Mouse (Mus musculus): Measurements from ENCODE around the gene Scgb1b20. TPM values are rescaled to one million over a fixed set of nuclear protein-coding genes. Genes with fewer than 3 reads are reported as not detected.
"Not testable (repeated sequence)": the region's sequence is repeated elsewhere in the genome, so short reads cannot be mapped to it uniquely, and the experiment has no call there.

The Scgb1b20 gene
- not detected in 2 replicates for polyA plus RNA-seq (2015; fragmentation: Nextera tagmentation; extraction: Ambion mirVana)

GRCm38 (mm10) chr7:33372934-33373333, at the start of gene Scgb1b20:
Gene Scgb1b20 (plus strand): TSS chr7:33373234.
- H3K4me1 ChIP-seq (ENCODE audit: control insufficient read depth, insufficient read depth, low read length); ATAC-seq (ENCODE audit: insufficient read depth, low FRiP score); H3K36me3 ChIP-seq (ENCODE audit: control insufficient read depth, insufficient read depth, low read length); H3K4me2 ChIP-seq (ENCODE audit: low read depth, low read length); H3K9me3 ChIP-seq (replicated peaks; ENCODE audit: control insufficient read depth, low read length); H3K27me3 ChIP-seq (ENCODE audit: control insufficient read depth, insufficient read depth, low read length); H3K9ac ChIP-seq (ENCODE audit: low read length); H3K27ac ChIP-seq (ENCODE audit: low read length); H3K4me3 ChIP-seq (replicated peaks; ENCODE audit: low read length): not testable (repeated sequence)
- 81% methylated on average over 4 of the region's 4 CpGs for WGBS

GRCm38 (mm10) chr7:33366222-33366621, 6.8 kb upstream of the Scgb1b20 start, which contains the start of gene Scgb2b20:
Gene Scgb2b20 (minus strand): TSS chr7:33366322.
- not testable (repeated sequence) for H3K4me1 ChIP-seq (ENCODE audit: control insufficient read depth, insufficient read depth, low read length); H3K4me2 ChIP-seq (ENCODE audit: low read depth, low read length); H3K9ac ChIP-seq (ENCODE audit: low read length); H3K9me3 ChIP-seq (replicated peaks; ENCODE audit: control insufficient read depth, low read length); H3K4me3 ChIP-seq (replicated peaks; ENCODE audit: low read length); H3K36me3 ChIP-seq (ENCODE audit: control insufficient read depth, insufficient read depth, low read length); H3K27ac ChIP-seq (ENCODE audit: low read length); H3K27me3 ChIP-seq (ENCODE audit: control insufficient read depth, insufficient read depth, low read length); ATAC-seq (ENCODE audit: insufficient read depth, low FRiP score)
- 77% methylated on average over 2 of the region's 2 CpGs for WGBS

- H3K4me2 ChIP-seq (ENCODE audit: low read depth, low read length); H3K9ac ChIP-seq (ENCODE audit: low read length); H3K4me3 ChIP-seq (replicated peaks; ENCODE audit: low read length); H3K27ac ChIP-seq (ENCODE audit: low read length); H3K27me3 ChIP-seq (ENCODE audit: control insufficient read depth, insufficient read depth, low read length); H3K36me3 ChIP-seq (ENCODE audit: control insufficient read depth, insufficient read depth, low read length); ATAC-seq (ENCODE audit: insufficient read depth, low FRiP score); H3K9me3 ChIP-seq (replicated peaks; ENCODE audit: control insufficient read depth, low read length); H3K4me1 ChIP-seq (ENCODE audit: control insufficient read depth, insufficient read depth, low read length): not testable (repeated sequence)
Observed at GRCm38 (mm10) chr7:33399749-33400148, 26.7 kb downstream of the Scgb1b20 start.

GRCm38 (mm10) chr7:33401650-33402049, 28.6 kb downstream of the Scgb1b20 start:
- H3K9ac ChIP-seq (ENCODE audit: low read length) = no peak overlapping the region
- ATAC-seq (ENCODE audit: insufficient read depth, low FRiP score) = no peak
- H3K36me3 ChIP-seq (ENCODE audit: control insufficient read depth, insufficient read depth, low read length) = no peaks in the 10 kb centered on the region
- no peaks in the 10 kb centered on the region for H3K9me3 ChIP-seq (replicated peaks; ENCODE audit: control insufficient read depth, low read length)
- no peaks in the 10 kb centered on the region for H3K4me1 ChIP-seq (ENCODE audit: control insufficient read depth, insufficient read depth, low read length)
- WGBS = 80% methylated on average over 1 of the region's 1 CpGs
- no peak overlapping the region for H3K4me3 ChIP-seq (replicated peaks; ENCODE audit: low read length)
- H3K27ac ChIP-seq (ENCODE audit: low read length) = no peak overlapping the region
- H3K27me3 ChIP-seq (ENCODE audit: control insufficient read depth, insufficient read depth, low read length) = no peaks in the 10 kb centered on the region
- H3K4me2 ChIP-seq (ENCODE audit: low read depth, low read length) = no peak overlapping the region

GRCm38 (mm10) chr7:33409681-33410080, 36.6 kb downstream of the Scgb1b20 start:
- H3K9me3 ChIP-seq (replicated peaks; ENCODE audit: control insufficient read depth, low read length); H3K27ac ChIP-seq (ENCODE audit: low read length); H3K4me3 ChIP-seq (replicated peaks; ENCODE audit: low read length); H3K4me1 ChIP-seq (ENCODE audit: control insufficient read depth, insufficient read depth, low read length); H3K27me3 ChIP-seq (ENCODE audit: control insufficient read depth, insufficient read depth, low read length); H3K9ac ChIP-seq (ENCODE audit: low read length); ATAC-seq (ENCODE audit: insufficient read depth, low FRiP score); H3K36me3 ChIP-seq (ENCODE audit: control insufficient read depth, insufficient read depth, low read length); H3K4me2 ChIP-seq (ENCODE audit: low read depth, low read length): not testable (repeated sequence)
- 42% methylated on average over 1 of the region's 1 CpGs for WGBS

Other genes with a start within 250 kb of the Scgb1b20 start
- not detected in 2 replicates for gene Scgb2b18, start 199.4 kb upstream of the Scgb1b20 start, polyA plus RNA-seq (2015; fragmentation: Nextera tagmentation; extraction: Ambion mirVana)
- not detected in 2 replicates for gene Scgb1b18, start 187.7 kb upstream of the Scgb1b20 start, polyA plus RNA-seq (2015; fragmentation: Nextera tagmentation; extraction: Ambion mirVana)
- gene Scgb2b19, start 92.9 kb upstream of the Scgb1b20 start, polyA plus RNA-seq (2015; fragmentation: Nextera tagmentation; extraction: Ambion mirVana) = not detected in 2 replicates
- gene Scgb1b19, start 85.9 kb upstream of the Scgb1b20 start, polyA plus RNA-seq (2015; fragmentation: Nextera tagmentation; extraction: Ambion mirVana) = not detected in 2 replicates
- not detected in 2 replicates for gene Scgb2b20, start 6.9 kb upstream of the Scgb1b20 start, polyA plus RNA-seq (2015; fragmentation: Nextera tagmentation; extraction: Ambion mirVana)
- not detected in 2 replicates for gene Scgb2b21, start 147.2 kb downstream of the Scgb1b20 start, polyA plus RNA-seq (2015; fragmentation: Nextera tagmentation; extraction: Ambion mirVana)

Measured in stomach, embryonic 16.5 days (tissue).